Mouse (Mus musculus) lung, embryonic 16.5 days (tissue): Measurements from ENCODE around the gene Orm3. TPM values are rescaled to one million over a fixed set of nuclear protein-coding genes. Genes with fewer than 3 reads are reported as not detected.

Source experiments
- ATAC-seq: fragments of 200-750 bp; cut with Nextera tagmentation; 2 replicates; pipeline ENCODE4 v1.8.0; 2017; ENCODE audit warnings: low read depth, mild to moderate bottlenecking, moderate library complexity
- H3K27ac ChIP-seq: fragments of 300-500 bp; sonication (generic); 2 replicates; pipeline ENCODE4 v1.5.1; 2014; ENCODE audit warnings: mild to moderate bottlenecking, control low read depth, low read length
- H3K27me3 ChIP-seq: fragments of 300-500 bp; sonication (generic); 2 replicates; pipeline ENCODE4 v1.6.1; 2014; ENCODE audit warnings: low read depth, low read length, mixed read lengths; ENCODE audit not compliant: control insufficient read depth, insufficient read depth
- H3K36me3 ChIP-seq: fragments of 300-500 bp; sonication (generic); 2 replicates; pipeline ENCODE4 v1.6.1; 2014; ENCODE audit warnings: low read length; ENCODE audit not compliant: control insufficient read depth, insufficient read depth
- H3K4me1 ChIP-seq: fragments of 300-500 bp; sonication (generic); replicated peaks from 2 replicates; pipeline ENCODE4 v1.6.1; 2014; ENCODE audit warnings: low read length, mixed read lengths; ENCODE audit not compliant: control insufficient read depth, insufficient read depth
- H3K4me2 ChIP-seq: fragments of 300-500 bp; sonication (generic); 2 replicates; pipeline ENCODE4 v1.6.1; 2014; ENCODE audit warnings: low read depth, low read length, control low read depth
- H3K4me3 ChIP-seq: fragments of 300-500 bp; sonication (generic); 2 replicates; pipeline ENCODE4 v1.5.1; 2014; ENCODE audit warnings: mild to moderate bottlenecking, low read length, control low read depth
- H3K9ac ChIP-seq: fragments of 300-500 bp; sonication (generic); 2 replicates; pipeline ENCODE4 v1.6.1; 2014; ENCODE audit warnings: low read length, control low read depth
- H3K9me3 ChIP-seq: fragments of 300-500 bp; sonication (generic); 2 replicates; pipeline ENCODE4 v1.6.1; 2016; ENCODE audit warnings: low read length; ENCODE audit not compliant: control insufficient read depth
- WGBS: fragments of 180-500 bp; shearing (Covaris S2); extraction: QIAGEN DNeasy Blood & Tissue Kit; methylation state at CpG from one replicate; pipeline ENCODE4 v1.1.7; 2014; 5-methylcytosine and 5-hydroxymethylcytosine counted together
- polyA plus RNA-seq: library from polyadenylated mRNA; unstranded; fragments of >200 nt; fragmentation: Nextera tagmentation; extraction: Ambion mirVana; gene quantifications from 2 replicates; pipeline ENCODE4 v1.2.1, GENCODE M21; 2015

Orm3 gene
- polyA plus RNA-seq, 1 experiment from 2014 or later, result not detected

DNA sequence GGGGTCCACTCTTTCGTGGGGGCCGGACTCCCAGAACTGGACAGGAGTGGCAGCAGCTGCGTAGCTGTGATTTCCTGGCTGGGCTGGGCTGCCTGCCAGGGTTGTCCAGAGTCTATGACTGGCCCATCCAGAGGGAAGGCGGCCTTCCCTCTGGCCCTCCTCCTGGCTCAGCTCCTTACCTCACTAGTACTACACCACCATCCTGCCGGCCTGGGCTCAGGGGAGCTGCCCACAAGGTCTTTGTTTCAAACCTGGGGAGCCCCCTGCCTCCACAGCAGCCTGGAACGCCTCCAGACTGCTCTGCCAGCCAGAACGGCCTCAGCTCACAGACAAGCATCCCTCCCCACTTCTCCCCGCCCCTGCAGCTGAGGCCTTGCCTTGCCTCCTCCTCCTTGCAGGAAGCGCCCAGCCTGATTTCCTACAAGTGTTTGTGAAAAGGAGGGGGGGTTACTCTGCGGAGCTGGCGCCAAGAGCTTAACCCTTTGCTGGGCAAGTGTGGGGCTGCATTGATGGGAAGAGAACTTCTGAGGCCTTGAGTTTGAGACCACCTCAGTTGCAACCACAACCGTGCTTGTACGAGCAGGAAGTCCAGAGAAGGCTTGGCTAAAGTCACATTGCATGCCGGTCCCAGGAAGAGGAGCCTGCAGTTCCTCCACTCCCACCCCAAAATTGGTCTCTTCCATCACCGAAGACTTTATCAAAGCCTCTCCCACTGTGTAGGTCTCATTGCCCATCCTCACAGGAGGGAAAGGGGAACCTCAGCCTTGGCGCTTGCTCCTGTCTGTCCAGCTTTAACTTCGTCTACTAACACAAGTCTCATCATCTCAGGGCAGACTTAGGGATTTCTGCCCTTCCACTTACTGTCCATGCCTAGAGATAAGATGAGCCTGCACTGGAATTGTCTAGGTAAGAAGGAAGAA lies 47.3 kb downstream of the Orm3 start, which contains the start of gene Akna:
Gene Akna (minus strand): TSS at position 315 of the 920 bp plus-strand sequence.
- Histone ChIP-seq H3K9ac (peak within 1 kb of the TSS; percentile 69), H3K36me3 (no peaks in the 10 kb centered on the region), H3K27me3 (no peaks in the 10 kb centered on the region), H3K4me1 (peaks cover 80% of the 10 kb centered on the region), H3K27ac (peak within 1 kb of the TSS; percentile 97), H3K4me2 (peak within 1 kb of the TSS; percentile 70), H3K9me3 (no peaks in the 10 kb centered on the region), H3K4me3 (peak within 1 kb of the TSS; percentile 47)
- 2% methylated on average over 17 of the region's 17 CpGs for WGBS
- peak; percentile 93 for ATAC-seq

GRCm38 (mm10) chr4:63404205-63404604 lies 48.2 kb downstream of the Orm3 start:
- H3K4me2 ChIP-seq, result peak overlapping the region; percentile 70
- no peaks in the 10 kb centered on the region for H3K9me3 ChIP-seq
- no peaks in the 10 kb centered on the region for H3K27me3 ChIP-seq
- H3K9ac ChIP-seq, result peak overlapping the region; percentile 43
- H3K4me1 ChIP-seq, result peaks cover 79% of the 10 kb centered on the region
- WGBS, result 27% methylated on average over 7 of the region's 7 CpGs
- H3K27ac ChIP-seq, result peak overlapping the region; percentile 97
- H3K36me3 ChIP-seq, result no peaks in the 10 kb centered on the region
- no peak overlapping the region for H3K4me3 ChIP-seq
- ATAC-seq, result no peak

GRCm38 (mm10) chr4:63405051-63405450 lies 49.1 kb downstream of the Orm3 start:
- no peak overlapping the region for H3K4me3 ChIP-seq
- H3K9ac ChIP-seq, result peak overlapping the region; percentile 35; the same call in 1 of the 2 replicates
- no peaks in the 10 kb centered on the region for H3K36me3 ChIP-seq
- H3K27me3 ChIP-seq, result no peaks in the 10 kb centered on the region
- ATAC-seq, result no peak
- 8% methylated on average over 7 of the region's 7 CpGs for WGBS
- H3K27ac ChIP-seq, result peak overlapping the region; percentile 97
- H3K4me2 ChIP-seq, result no peak overlapping the region
- no peaks in the 10 kb centered on the region for H3K9me3 ChIP-seq
- peaks cover 79% of the 10 kb centered on the region for H3K4me1 ChIP-seq

- H3K4me3 ChIP-seq, result no peak overlapping the region
- no peaks in the 10 kb centered on the region for H3K9me3 ChIP-seq
- no peak overlapping the region for H3K4me2 ChIP-seq
- WGBS, result 49% methylated on average over 4 of the region's 4 CpGs
- H3K27ac ChIP-seq, result no peak overlapping the region; the same call in 1 of the 2 replicates
- no peak for ATAC-seq
- H3K27me3 ChIP-seq, result no peaks in the 10 kb centered on the region
- H3K9ac ChIP-seq, result no peak overlapping the region; the same call in 1 of the 2 replicates
- H3K36me3 ChIP-seq, result no peaks in the 10 kb centered on the region
- H3K4me1 ChIP-seq, result peaks cover 75% of the 10 kb centered on the region
Measured at GRCm38 (mm10) chr4:63405683-63406082, 49.7 kb downstream of the Orm3 start.

GRCm38 (mm10) chr4:63408247-63408646 lies 52.3 kb downstream of the Orm3 start:
- WGBS, result 33% methylated on average over 7 of the region's 7 CpGs
- Histone ChIP-seq H3K36me3 (no peaks in the 10 kb centered on the region), H3K27ac (peak overlapping the region; percentile 77), H3K9me3 (no peaks in the 10 kb centered on the region), H3K4me2 (peak overlapping the region; percentile 100), H3K4me1 (peaks cover 59% of the 10 kb centered on the region), H3K9ac (no peak overlapping the region), H3K27me3 (no peaks in the 10 kb centered on the region; the same call in 1 of the 2 replicates), H3K4me3 (peak overlapping the region; percentile 4; the same call in 1 of the 2 replicates)
- peak; percentile 34 for ATAC-seq

DNA sequence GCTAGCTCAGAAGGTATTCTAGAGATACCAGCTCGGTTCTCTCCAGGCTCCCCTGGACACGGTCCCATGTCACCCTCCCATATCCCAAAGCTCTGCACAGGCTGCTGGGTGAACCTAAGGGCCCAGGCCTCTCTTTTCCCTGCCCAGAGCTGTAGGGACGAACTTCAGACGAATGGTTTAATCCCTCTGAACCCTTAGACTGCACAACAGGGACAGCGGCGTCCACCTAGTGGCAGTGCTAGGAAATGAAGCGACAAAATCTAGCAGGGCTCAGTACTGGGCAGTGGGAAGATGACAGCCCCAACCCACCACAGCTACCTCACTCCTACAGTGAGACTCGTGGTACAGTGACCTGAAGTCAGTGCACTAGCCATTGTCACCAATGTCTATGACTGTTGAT lies 52.7 kb downstream of the Orm3 start:
- no peaks in the 10 kb centered on the region; the same call in 1 of the 2 replicates for H3K27me3 ChIP-seq
- peak overlapping the region; percentile 100 for H3K4me2 ChIP-seq
- 5% methylated on average over 8 of the region's 8 CpGs for whole genome bisulfite sequencing
- H3K4me1 ChIP-seq, result peaks cover 56% of the 10 kb centered on the region
- H3K27ac ChIP-seq, result peak overlapping the region; percentile 77
- ATAC-seq, result peak; percentile 48
- peak overlapping the region; percentile 74 for H3K4me3 ChIP-seq
- peak overlapping the region; percentile 65 for H3K9ac ChIP-seq
- H3K9me3 ChIP-seq, result no peaks in the 10 kb centered on the region
- H3K36me3 ChIP-seq, result no peaks in the 10 kb centered on the region

Other genes starting within 250 kb of the Orm3 start
- gene Ambp, start 201.4 kb upstream of the Orm3 start, polyA plus RNA-seq, result 2.3 and 22.1 TPM in 2 replicates
- 4.8 and 5.4 TPM in 2 replicates for gene Kif12, start 184.0 kb upstream of the Orm3 start, polyA plus RNA-seq
- gene Col27a1, start 142.2 kb upstream of the Orm3 start, polyA plus RNA-seq, result 16.4 and 18.3 TPM in 2 replicates
- gene Orm1, start 11.6 kb upstream of the Orm3 start, polyA plus RNA-seq, result 0.48 TPM in 1 of 2 replicates, not detected in the other
- not detected in 2 replicates for gene Orm2, start 6.3 kb downstream of the Orm3 start, polyA plus RNA-seq
- gene Akna, start 47.2 kb downstream of the Orm3 start, polyA plus RNA-seq, result 10.2 and 10.6 TPM in 2 replicates
- gene Whrn, start 139.8 kb downstream of the Orm3 start, polyA plus RNA-seq, result 2.6 and 2.7 TPM in 2 replicates
- gene Atp6v1g1, start 188.6 kb downstream of the Orm3 start, polyA plus RNA-seq, result 271 and 284 TPM in 2 replicates
- gene Tmem268, start 202.6 kb downstream of the Orm3 start, polyA plus RNA-seq, result 8.8 and 9.6 TPM in 2 replicates
- not detected in 2 replicates for gene Gm11213, start 249.1 kb downstream of the Orm3 start, polyA plus RNA-seq